ENCODE assay signal across 9 mouse cellular contexts in genomic region chr7:128392972-128393314, GRCm38 (mm10). TPM values are rescaled to one million over a fixed set of nuclear protein-coding genes. Genes with fewer than 3 reads are reported as not detected.
DNase-seq lines count a peak whose midpoint lies in the region; ATAC-seq and TF ChIP-seq lines count a peak whose summit lies in the region.
"Had no signal": no experiment of that assay in that cellular context is flagged by ENCODE, and none has a peak within 500 bp of the region (broad histone marks: within the 10 kb centered on the region; RNA-seq: fewer than 3 reads in every experiment).

No protein-coding gene starts in this region.

- H3K4me3 ChIP-seq in MEL (ENCODE audit: control insufficient read depth in 1 of 2, insufficient read depth in 1 of 2, low read depth in 2 of 2, low read length in 2 of 2), result no peak overlapping the region
- H3K4me3 ChIP-seq in macrophage (ENCODE audit: inconsistent target), result no peak overlapping the region

- WGBS in macrophage (ENCODE audit: missing documents), result 15% methylated on average over 3 of the region's 5 CpGs

- no peak for TF ChIP-seq EP300 in MEL (IDR thresholded peaks at IDR 0.05; ENCODE audit: low read depth in 1 of 2, low read length in 2 of 2)

- peaks cover 0 to 30% of the 10 kb centered on the region in 2 experiments; a peak in 2 of 4 replicates for H3K36me3 ChIP-seq in MEL (ENCODE audit: control insufficient read depth in 1 of 2, insufficient read depth in 2 of 2, low read length in 2 of 2)
- peaks cover 11% of the 10 kb centered on the region; the same call in 1 of the 2 replicates for H3K36me3 ChIP-seq in macrophage (ENCODE audit: inconsistent target)

- no peak overlapping the region; the same call in 1 of the 2 replicates for H3K9ac ChIP-seq in MEL (ENCODE audit: control insufficient read depth, low read depth, low read length, poor library complexity, severe bottlenecking)

- peak; percentile 75 for DNase-seq in layer of hippocampus, adult 9-11 months
- no peak for DNase-seq in layer of hippocampus, postnatal 25 days (ENCODE audit: extremely low spot score in 1 of 2, low spot score in 1 of 2)
- peak; percentile 34 for DNase-seq in MEL (ENCODE audit: low read depth, low spot score)
- no peak for DNase-seq in left cerebral cortex, adult 18-20 months (ENCODE audit: low spot score in 2 of 2)
- DNase-seq in cerebellum, adult 9-11 months, result no peak
- DNase-seq: cerebellum, postnatal 36 days; lung, postnatal 10 days had no signal

- H3K27ac ChIP-seq in MEL (ENCODE audit: control insufficient read depth, low read depth, low read length), result 0 out of 2 replicates have a peak overlapping the region, but pooled peaks have one; percentile 47
- peak overlapping the region; percentile 100 for H3K27ac ChIP-seq in macrophage

- H3K79me2 ChIP-seq in MEL (ENCODE audit: control insufficient read depth, insufficient read depth, low read length, poor library complexity) (no peaks in the 10 kb centered on the region), macrophage (ENCODE audit: inconsistent target) (peaks cover 29% of the 10 kb centered on the region; the same call in 1 of the 2 replicates)

- H3K9me3 ChIP-seq in MEL (replicated peaks; ENCODE audit: insufficient read depth, low read length), result no peaks in the 10 kb centered on the region

- TF ChIP-seq POLR2A in MEL (IDR thresholded peaks at IDR 0.05; ENCODE audit: control insufficient read depth in 1 of 2, insufficient read depth in 1 of 2, low read depth in 1 of 2, low read length in 2 of 2, poor library complexity in 1 of 2), result no peak

- H3K27me3 ChIP-seq in MEL (ENCODE audit: control insufficient read depth in 1 of 2, insufficient read depth in 2 of 2, low read length in 2 of 2), result no peaks in the 10 kb centered on the region

- peak; percentile 16 for ATAC-seq in common myeloid progenitor, adult 5-6 weeks (replicated peaks; ENCODE audit: low read depth, poor library complexity, severe bottlenecking)

- no peak for TF ChIP-seq CTCF in MEL (IDR thresholded peaks at IDR 0.05 in 2 of 3, conservative IDR thresholded peaks at IDR 0.05 in 1 of 3; ENCODE audit: control insufficient read depth in 1 of 3, insufficient read depth in 1 of 3, low read depth in 2 of 3, low read length in 3 of 3, poor library complexity in 1 of 3, severe bottlenecking in 1 of 3)

- TF ChIP-seq RAD21 in MEL (IDR thresholded peaks at IDR 0.05; ENCODE audit: low read depth, low read length), result no peak

- peaks cover 31 to 42% of the 10 kb centered on the region in 2 experiments for H3K4me1 ChIP-seq in MEL (ENCODE audit: control insufficient read depth in 1 of 2, insufficient read depth in 2 of 2, low read length in 2 of 2)

TF ChIP-seq in MEL, 35 proteins besides CTCF, POLR2A, EP300 and RAD21:
- no peak for TF ChIP-seq MAX (IDR thresholded peaks at IDR 0.05; ENCODE audit: low read length)
- no peak for TF ChIP-seq MEF2A (IDR thresholded peaks at IDR 0.05; ENCODE audit: extremely low read depth, insufficient replicate concordance, low read depth, low read length, poor library complexity, severe bottlenecking)
- TF ChIP-seq ELF1 (IDR thresholded peaks at IDR 0.05; ENCODE audit: low read depth, low read length), result no peak
- TF ChIP-seq GABPA (IDR thresholded peaks at IDR 0.05; ENCODE audit: low read depth, low read length), result no peak
- no peak for TF ChIP-seq MYC (IDR thresholded peaks at IDR 0.05; ENCODE audit: low read depth, low read length)
- no peak for TF ChIP-seq RCOR1 (IDR thresholded peaks at IDR 0.05; ENCODE audit: low read depth, low read length)
- no peak for TF ChIP-seq SIN3A (IDR thresholded peaks at IDR 0.05; ENCODE audit: low read length)
- TF ChIP-seq ETS1 (IDR thresholded peaks at IDR 0.05; ENCODE audit: low read depth, low read length), result no peak
- no peak for TF ChIP-seq USF1 (IDR thresholded peaks at IDR 0.05; ENCODE audit: low read depth, low read length)
TF ChIP-seq in MEL: peak in this region for 0.

RNA-seq across cellular contexts. Expression of gene Rgs10, which starts 25.6 kb away (rescaled TPM):
- total RNA-seq in layer of hippocampus, postnatal 25 days (2021), result 10 to 100 TPM; 42.3 to 48.8 TPM
- total RNA-seq in MEL (2012; rRNA removed), result 44.6 and 44.7 TPM in 2 replicates
- 10 to 100 TPM in 1 of 2 experiments, not detected in 1; 42.3 TPM for polyA plus RNA-seq in MEL (2012; ENCODE audit: insufficient read depth in 1 of 2, insufficient read length in 2 of 2, low read depth in 1 of 2, low replicate concordance in 2 of 2, missing spikeins in 1 of 2)
- 92.0 and 99.6 TPM in 2 replicates for total RNA-seq in common myeloid progenitor, adult 5-6 weeks (2017)
- 100 to 1,000 TPM in 5 of 26 experiments, 10 to 100 TPM in 21; 21.3 to 162 (median 50.2) TPM for total RNA-seq in macrophage (2018; cell fraction: chromatin; rRNA removed)
- 100 to 1,000 TPM; 149 to 501 (median 221) TPM for total RNA-seq in macrophage (2018; cell fraction: cytosol; rRNA removed)
- 100 to 1,000 TPM in 3 of 26 experiments, 10 to 100 TPM in 23; 24.5 to 128 (median 54.6) TPM for total RNA-seq in macrophage (2018; cell fraction: nucleus; rRNA removed)
- 269 to 404 TPM (median 315 TPM) in 3 replicates for polyA plus RNA-seq in macrophage (2018)
- total RNA-seq in left cerebral cortex, adult 18-20 months (2021), result 10 to 100 TPM; 49.5 to 52.5 TPM

Comparison
In these comparisons a context has a peak if more than half of its experiments do, and no peak if none do; other contexts are left out.
1. DNase-seq: peak in layer of hippocampus, adult 9-11 months (single experiment) and MEL (single experiment); none in layer of hippocampus, postnatal 25 days (0 of 2), left cerebral cortex, adult 18-20 months (0 of 2) and cerebellum, adult 9-11 months (single experiment).